Mouse (Mus musculus) MEL (cell line): ENCODE measurements around the gene Mypop. TPM values are rescaled to one million over a fixed set of nuclear protein-coding genes. Genes with fewer than 3 reads are reported as not detected.

Experiments used
- DNase-seq: peaks from one replicate; pipeline ENCODE4 v3.0.0; 2011; ENCODE audit warnings: low read depth, low spot score
- H3K27ac ChIP-seq: 2 replicates; pipeline ENCODE4 v1.5.1; 2012; ENCODE audit warnings: low read depth, mild to moderate bottlenecking, control low read depth, low read length, moderate library complexity; ENCODE audit not compliant: control insufficient read depth
- H3K27me3 ChIP-seq, 2 experiments: fragments of 150-350 bp in 1 of 2; sonication (generic) in 1 of 2; 2 replicates each; pipeline ENCODE4 v1.6.1; 2012; ENCODE audit warnings: low read length in 2 of 2, mild to moderate bottlenecking in 2 of 2, improper control_type of control experiment in 1 of 2, moderate library complexity in 1 of 2; ENCODE audit not compliant: insufficient read depth in 2 of 2, control insufficient read depth in 1 of 2
- H3K36me3 ChIP-seq, 2 experiments: 2 replicates each; pipeline ENCODE4 v1.6.1; 2012 to 2014; ENCODE audit warnings: low read length in 2 of 2, improper control_type of control experiment in 1 of 2, inconsistent platforms in 1 of 2, mild to moderate bottlenecking in 1 of 2; ENCODE audit not compliant: insufficient read depth in 2 of 2, control insufficient read depth in 1 of 2
- H3K4me1 ChIP-seq, 2 experiments: fragments of 150-350 bp in 1 of 2; sonication (generic) in 1 of 2; 2 replicates each; pipeline ENCODE4 v1.6.1; 2012; ENCODE audit warnings: low read length in 2 of 2, improper control_type of control experiment in 1 of 2, mild to moderate bottlenecking in 1 of 2; ENCODE audit not compliant: insufficient read depth in 2 of 2, control insufficient read depth in 1 of 2
- H3K4me3 ChIP-seq, 2 experiments: fragments of 150-350 bp in 1 of 2; sonication (generic) in 1 of 2; 2 replicates each; pipeline ENCODE4 v1.5.1; 2012; ENCODE audit warnings: low read depth in 2 of 2, low read length in 2 of 2, mild to moderate bottlenecking in 2 of 2, moderate library complexity in 2 of 2, control low read depth in 1 of 2, improper control_type of control experiment in 1 of 2; ENCODE audit not compliant: control insufficient read depth in 1 of 2, insufficient read depth in 1 of 2
- H3K79me2 ChIP-seq: 2 replicates; pipeline ENCODE4 v1.6.1; 2012; ENCODE audit warnings: mild to moderate bottlenecking, low read length, moderate library complexity; ENCODE audit not compliant: control insufficient read depth, poor library complexity, insufficient read depth
- H3K9ac ChIP-seq: 2 replicates; pipeline ENCODE4 v1.6.1; 2012; ENCODE audit warnings: low read depth, mild to moderate bottlenecking, control low read depth, low read length, moderate library complexity; ENCODE audit not compliant: control insufficient read depth, poor library complexity, severe bottlenecking
- H3K9me3 ChIP-seq: fragments of 150-350 bp; sonication (generic); replicated peaks from 2 replicates; pipeline ENCODE4 v1.6.1; 2012; ENCODE audit warnings: mild to moderate bottlenecking, low read length, improper control_type of control experiment, moderate library complexity; ENCODE audit not compliant: insufficient read depth
- E2F4 ChIP-seq: IDR thresholded peaks from 2 replicates; pipeline ENCODE4 v1.6.1; 2011; ENCODE audit warnings: low read depth, low read length, improper control_type of control experiment, borderline replicate concordance
- EP300 ChIP-seq, 2 experiments: IDR thresholded peaks; 2 replicates each; pipeline ENCODE4 v1.6.1; 2011; ENCODE audit warnings: improper control_type of control experiment in 2 of 2, low read length in 2 of 2, low read depth in 1 of 2, mild to moderate bottlenecking in 1 of 2
- ETS1 ChIP-seq: IDR thresholded peaks from 2 replicates; pipeline ENCODE4 v1.6.1; 2012; ENCODE audit warnings: low read depth, mild to moderate bottlenecking, inconsistent platforms, low read length, improper control_type of control experiment, moderate library complexity
- GABPA ChIP-seq: IDR thresholded peaks from 2 replicates; pipeline ENCODE4 v1.6.1; 2012; ENCODE audit warnings: low read depth, mild to moderate bottlenecking, inconsistent platforms, low read length, improper control_type of control experiment, moderate library complexity
- GATA1 ChIP-seq: IDR thresholded peaks from 2 replicates; pipeline ENCODE4 v1.6.1; 2011; ENCODE audit warnings: low read depth, low read length, improper control_type of control experiment
- HCFC1 ChIP-seq: IDR thresholded peaks from 2 replicates; pipeline ENCODE4 v1.6.1; 2012; ENCODE audit warnings: low read depth, mild to moderate bottlenecking, inconsistent platforms, low read length, improper control_type of control experiment, moderate library complexity
- KAT2A ChIP-seq: conservative IDR thresholded peaks from 2 replicates; pipeline ENCODE4 v1.6.1; 2012; ENCODE audit warnings: low read depth, low read length, improper control_type of control experiment, inconsistent platforms
- MAX ChIP-seq: IDR thresholded peaks from 2 replicates; pipeline ENCODE4 v1.6.1; 2011; ENCODE audit warnings: low read length, improper control_type of control experiment
- MXI1 ChIP-seq: IDR thresholded peaks from 2 replicates; pipeline ENCODE4 v1.6.1; 2011; ENCODE audit warnings: mild to moderate bottlenecking, low read depth, low read length, improper control_type of control experiment
- MYB ChIP-seq: IDR thresholded peaks from 2 replicates; pipeline ENCODE4 v1.6.1; 2011; ENCODE audit warnings: mild to moderate bottlenecking, low read depth, low read length, improper control_type of control experiment
- NELFE ChIP-seq: IDR thresholded peaks from 2 replicates; pipeline ENCODE4 v1.6.1; 2011; ENCODE audit warnings: low read depth, low read length, improper control_type of control experiment
- POLR2A ChIP-seq, 2 experiments: IDR thresholded peaks; 2 replicates each; pipeline ENCODE4 v1.6.1; 2011 to 2012; ENCODE audit warnings: low read length in 2 of 2, mild to moderate bottlenecking in 2 of 2, control low read depth in 1 of 2, improper control_type of control experiment in 1 of 2, low read depth in 1 of 2, moderate library complexity in 1 of 2; ENCODE audit not compliant: control insufficient read depth in 1 of 2, insufficient read depth in 1 of 2, poor library complexity in 1 of 2
- POLR2AphosphoS2 ChIP-seq: IDR thresholded peaks from 2 replicates; pipeline ENCODE4 v1.6.1; 2011; ENCODE audit warnings: low read length, improper control_type of control experiment
- POLR2AphosphoS5 ChIP-seq: IDR thresholded peaks from 2 replicates; pipeline ENCODE4 v1.6.1; 2012; ENCODE audit warnings: low read depth, borderline replicate concordance, mild to moderate bottlenecking, inconsistent platforms, low read length, moderate library complexity, mixed read lengths
- RAD21 ChIP-seq: IDR thresholded peaks from 2 replicates; pipeline ENCODE4 v1.6.1; 2011; ENCODE audit warnings: mild to moderate bottlenecking, low read depth, low read length, improper control_type of control experiment
- RCOR1 ChIP-seq: IDR thresholded peaks from 2 replicates; pipeline ENCODE4 v1.6.1; 2012; ENCODE audit warnings: low read depth, mild to moderate bottlenecking, inconsistent platforms, low read length, improper control_type of control experiment
- SIN3A ChIP-seq: IDR thresholded peaks from 2 replicates; pipeline ENCODE4 v1.6.1; 2012; ENCODE audit warnings: low read length, improper control_type of control experiment, inconsistent platforms
- SMC3 ChIP-seq: IDR thresholded peaks from 2 replicates; pipeline ENCODE4 v1.6.1; 2011; ENCODE audit warnings: low read depth, low read length, improper control_type of control experiment
- TCF12 ChIP-seq: IDR thresholded peaks from 2 replicates; pipeline ENCODE4 v1.6.1; 2014; ENCODE audit warnings: low read depth, mild to moderate bottlenecking, inconsistent platforms, low read length, improper control_type of control experiment, moderate library complexity
- UBTF ChIP-seq: IDR thresholded peaks from 2 replicates; pipeline ENCODE4 v1.6.1; 2012; ENCODE audit warnings: low read depth, mild to moderate bottlenecking, inconsistent platforms, low read length, improper control_type of control experiment, moderate library complexity, borderline replicate concordance; ENCODE audit not compliant: insufficient read depth
- USF1 ChIP-seq: IDR thresholded peaks from 2 replicates; pipeline ENCODE4 v1.6.1; 2014; ENCODE audit warnings: low read depth, mild to moderate bottlenecking, inconsistent platforms, low read length, improper control_type of control experiment, moderate library complexity
- USF2 ChIP-seq, 2 experiments: IDR thresholded peaks; 2 replicates each; pipeline ENCODE4 v1.6.1; 2011 to 2012; ENCODE audit warnings: improper control_type of control experiment in 2 of 2, low read length in 2 of 2, borderline replicate concordance in 1 of 2, inconsistent platforms in 1 of 2, low read depth in 1 of 2, mild to moderate bottlenecking in 1 of 2; ENCODE audit not compliant: insufficient read depth in 1 of 2
- ZC3H11A ChIP-seq: IDR thresholded peaks from 2 replicates; pipeline ENCODE4 v1.6.1; 2012; ENCODE audit warnings: low read depth, mild to moderate bottlenecking, inconsistent platforms, low read length, improper control_type of control experiment
- polyA plus RNA-seq, 2 experiments: library from polyadenylated mRNA; stranded (reverse) in 1 of 2; unstranded in 1 of 2; fragments of >175 nt in 1 of 2; fragments of >200 nt in 1 of 2; gene quantifications; 2 replicates each; pipeline versions ENCODE4 v1.2.1 to v1.2.4; 2012; ENCODE audit warnings: low replicate concordance in 2 of 2, low read depth in 1 of 2; ENCODE audit not compliant: insufficient read length in 2 of 2, insufficient read depth in 1 of 2, missing spikeins in 1 of 2
- total RNA-seq: library from RNA; depleted of rRNA; stranded (reverse); fragments of 300-350 nt; gene quantifications from 2 replicates; pipeline ENCODE4 v1.2.3, GENCODE M21; 2012

Gene Mypop
- total and polyA plus RNA-seq, 3 experiments: 1.2 to 6.5 TPM; not detected in 1

- 0 out of 2 replicates have a peak, but pooled peaks have one; percentile 27 for TF ChIP-seq SIN3A
- TF ChIP-seq HCFC1: no peak
- peak; percentile 79 for TF ChIP-seq NELFE
- no peak for TF ChIP-seq KAT2A
- TF ChIP-seq MAX: peak; percentile 54; the same call in 1 of the 2 replicates
- no peak for TF ChIP-seq RCOR1
- TF ChIP-seq POLR2A (IDR thresholded peaks at IDR 0.05; ENCODE audit: control insufficient read depth in 1 of 2, insufficient read depth in 1 of 2, low read depth in 1 of 2, low read length in 2 of 2, poor library complexity in 1 of 2): peak; percentile 66 to 92; a peak in 3 of 4 replicates
- 0 out of 2 replicates have a peak, but pooled peaks have one; percentile 36 for TF ChIP-seq POLR2AphosphoS2
- Histone ChIP-seq H3K79me2 (peaks cover 1% of the 10 kb centered on the region; the same call in 1 of the 2 replicates), H3K4me3 (peak overlapping the region; percentile 67 to 97), H3K36me3 (peaks cover 0 to 2% of the 10 kb centered on the region in 2 experiments; a peak in 1 of 4 replicates), H3K4me1 (peaks cover 0 to 12% of the 10 kb centered on the region in 2 experiments; a peak in 2 of 4 replicates), H3K27ac (no peak overlapping the region), H3K9me3 (no peaks in the 10 kb centered on the region), H3K9ac (peak overlapping the region; percentile 95), H3K27me3 (no peaks in the 10 kb centered on the region)
- DNase-seq: peak; percentile 79
Measured at GRCm38 (mm10) chr7:18957569-18958383, 33.3 kb upstream of the Mypop start.

- peaks cover 1% of the 10 kb centered on the region; the same call in 1 of the 2 replicates for H3K79me2 ChIP-seq
- peak overlapping the region; percentile 75 for H3K9ac ChIP-seq
- peak overlapping the region; percentile 51 to 87 for H3K4me3 ChIP-seq
- DNase-seq: peak; percentile 57
- peaks cover 0 to 2% of the 10 kb centered on the region in 2 experiments; a peak in 1 of 4 replicates for H3K36me3 ChIP-seq
- H3K4me1 ChIP-seq: peaks cover 0 to 12% of the 10 kb centered on the region in 2 experiments; a peak in 2 of 4 replicates
- H3K9me3 ChIP-seq: no peaks in the 10 kb centered on the region
- H3K27ac ChIP-seq: no peak overlapping the region
- H3K27me3 ChIP-seq: peaks cover 0 to 1% of the 10 kb centered on the region in 2 experiments; a peak in 1 of 4 replicates
- TF ChIP-seq TCF12 (no peak), MXI1 (no peak), EP300 (IDR thresholded peaks at IDR 0.05; ENCODE audit: low read depth in 1 of 2, low read length in 2 of 2) (no peak), NELFE (no peak), RAD21 (no peak), POLR2AphosphoS2 (no peak), USF2 (IDR thresholded peaks at IDR 0.05; ENCODE audit: borderline replicate concordance in 1 of 2, insufficient read depth in 1 of 2, low read depth in 1 of 2, low read length in 2 of 2) (no peak), SMC3 (no peak), RCOR1 (no peak), ETS1 (no peak), MYB (no peak), USF1 (no peak), UBTF (no peak), ZC3H11A (no peak), E2F4 (no peak), GABPA (no peak), GATA1 (no peak), MAX (no peak), POLR2AphosphoS5 (no peak), SIN3A (no peak)
Measured at GRCm38 (mm10) chr7:18958384-18958766, 32.7 kb upstream of the Mypop start.
